Comparison of ENCODE assay signal across 16 mouse cellular contexts in the genomic region with DNA sequence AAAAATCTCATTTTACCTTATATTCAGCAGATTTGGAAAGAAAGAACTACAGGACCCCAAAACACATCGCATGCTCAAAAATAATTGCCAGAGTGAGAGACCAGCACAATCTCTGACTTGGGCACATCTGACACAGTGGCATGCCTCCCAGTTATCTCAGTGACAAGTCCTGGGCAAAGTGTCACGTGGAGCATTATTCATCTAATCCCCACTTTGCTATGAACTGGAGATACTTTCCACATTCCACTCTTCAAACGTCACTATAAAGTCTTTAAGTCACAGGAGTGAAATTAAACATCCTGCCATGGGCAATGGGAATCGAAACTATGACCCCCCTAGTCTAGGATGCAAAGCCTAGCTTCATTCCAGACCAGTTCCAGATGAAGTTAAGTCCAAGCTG.
"Had no signal": no experiment of that assay in that cellular context is flagged by ENCODE, and none has a peak within 500 bp of the region (broad histone marks: within the 10 kb centered on the region; RNA-seq: fewer than 3 reads in every experiment).

No protein-coding gene starts in this region.

- H3K36me3 ChIP-seq: kidney, embryonic 15.5 days; limb, embryonic 13.5 days; liver, embryonic 13.5 days; midbrain, embryonic 10.5 days; midbrain, embryonic 13.5 days; neural tube, embryonic 13.5 days had no signal

- ATAC-seq: midbrain, embryonic 13.5 days had no signal

- DNase-seq: kidney, adult 11 months; kidney, adult 8-10 months; kidney, postnatal 14 days; kidney, postnatal 4 days; left cerebral cortex, postnatal 4 days; liver, embryonic 13.5 days; lung, adult 2 months; lung, postnatal 10 days; lung, postnatal 36 days; thymus, postnatal 25 days had no signal

- H3K9ac ChIP-seq: kidney, embryonic 15.5 days; limb, embryonic 13.5 days; liver, embryonic 13.5 days; midbrain, embryonic 13.5 days; neural tube, embryonic 13.5 days had no signal

- H3K4me2 ChIP-seq: kidney, embryonic 15.5 days; limb, embryonic 13.5 days; liver, embryonic 13.5 days; midbrain, embryonic 13.5 days; neural tube, embryonic 13.5 days had no signal

- H3K27ac ChIP-seq: kidney, embryonic 15.5 days; liver, embryonic 13.5 days; midbrain, embryonic 10.5 days; midbrain, embryonic 13.5 days; neural tube, embryonic 13.5 days had no signal

- H3K27me3 ChIP-seq: kidney, embryonic 15.5 days; limb, embryonic 13.5 days; liver, embryonic 13.5 days; midbrain, embryonic 13.5 days; neural tube, embryonic 13.5 days had no signal

- H3K9me3 ChIP-seq: kidney, embryonic 15.5 days; limb, embryonic 13.5 days; liver, embryonic 13.5 days; megakaryocyte, embryonic 14.5 days; midbrain, embryonic 10.5 days; midbrain, embryonic 13.5 days; neural tube, embryonic 13.5 days had no signal

- H3K4me3 ChIP-seq: kidney, embryonic 15.5 days; limb, embryonic 13.5 days; liver, embryonic 13.5 days; megakaryocyte, embryonic 14.5 days; midbrain, embryonic 10.5 days; midbrain, embryonic 13.5 days; neural tube, embryonic 13.5 days had no signal
